Mouse (Mus musculus) kidney, postnatal 10 days (tissue): ENCODE data around the gene Cpt1b.

ENCODE experiments used
- DNase-seq: peaks from one replicate; pipeline ENCODE4 v3.0.0; 2021; ENCODE audit warnings: mixed read lengths

Cpt1b gene

GRCm38 (mm10) chr15:89377938-89378828 lies 47.5 kb downstream of the Cpt1b start:
- DNase-seq, result no peak

GRCm38 (mm10) chr15:89377362-89377761 lies 48.3 kb downstream of the Cpt1b start:
- DNase-seq, result no peak

DNA sequence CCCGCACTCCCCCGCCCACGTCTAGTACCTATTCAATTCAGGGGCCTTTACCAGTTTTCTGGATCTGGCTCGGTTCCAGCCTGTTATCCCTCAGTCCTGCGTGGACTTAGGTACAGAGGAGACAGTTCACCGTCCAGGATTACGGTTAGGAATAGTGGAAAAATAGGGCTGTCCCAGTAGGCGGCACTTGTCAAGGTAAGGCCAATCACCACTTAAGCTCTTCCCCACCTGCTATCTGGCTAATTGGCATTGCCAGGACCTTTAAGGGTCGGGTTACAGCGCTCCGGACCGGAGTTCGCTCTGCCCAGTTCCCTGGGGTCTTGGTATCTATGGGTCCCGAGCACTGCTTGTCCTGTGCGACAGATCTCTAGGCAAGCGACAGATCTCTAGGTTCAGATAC lies 48.7 kb downstream of the Cpt1b start, which contains the start of gene Tymp:
Gene Tymp (minus strand): TSS at position 83 of the 400 bp plus-strand sequence.
- DNase-seq, result no peak

DNA sequence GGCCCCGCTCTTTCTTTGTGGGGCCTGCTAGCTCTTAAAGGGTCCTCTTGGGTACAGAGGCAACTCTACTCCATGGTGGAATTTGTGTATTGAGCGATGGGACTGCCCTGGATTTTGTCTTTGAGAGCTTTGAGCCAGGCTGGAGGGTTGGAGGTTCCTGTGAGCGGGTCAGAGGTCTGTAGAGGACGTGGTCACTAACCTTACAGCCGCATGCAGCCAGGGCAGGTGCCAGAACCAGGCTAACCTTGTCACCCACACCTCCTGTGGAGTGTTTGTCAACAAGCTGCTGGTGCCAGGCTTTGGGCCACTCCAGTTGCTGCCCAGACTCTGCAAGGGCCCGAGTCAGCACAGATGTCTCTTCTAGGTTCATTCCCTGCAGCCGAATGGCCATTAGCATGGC lies 49.6 kb downstream of the Cpt1b start:
- DNase-seq, result no peak

DNA sequence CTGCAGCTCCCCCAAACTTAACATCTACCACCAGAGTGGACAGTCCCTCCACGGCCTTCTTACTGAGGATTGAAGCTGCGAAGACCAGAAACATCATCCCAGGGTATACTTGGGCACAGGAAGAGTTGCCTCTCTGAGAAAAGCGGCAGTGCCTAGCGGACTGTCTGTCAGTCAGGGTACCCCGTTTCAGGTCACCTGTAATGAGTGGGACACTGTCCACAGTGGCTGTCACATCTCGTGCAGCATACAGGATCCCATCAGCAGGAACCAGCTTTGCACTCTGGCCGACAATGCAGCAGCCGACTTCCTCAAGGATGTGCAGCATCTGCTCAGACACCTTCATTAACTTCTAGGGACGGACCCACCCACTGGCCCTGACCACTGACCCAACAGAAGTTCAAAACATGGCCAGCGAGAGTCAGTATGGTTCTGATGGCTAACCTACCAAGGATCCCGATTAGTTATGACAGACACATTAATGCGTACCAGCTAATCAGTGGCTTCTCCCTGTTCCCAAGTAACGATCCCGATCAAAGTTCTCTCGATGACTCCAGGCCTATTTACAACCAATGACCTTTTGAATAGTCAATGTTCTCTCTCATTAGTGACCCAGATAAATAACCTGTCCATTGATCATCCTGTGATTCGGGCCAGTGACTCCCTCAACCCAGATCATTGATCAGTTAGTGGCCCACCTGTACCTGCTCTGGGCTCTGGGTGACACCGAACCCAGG lies 50.7 kb downstream of the Cpt1b start:
- DNase-seq, result no peak

DNA sequence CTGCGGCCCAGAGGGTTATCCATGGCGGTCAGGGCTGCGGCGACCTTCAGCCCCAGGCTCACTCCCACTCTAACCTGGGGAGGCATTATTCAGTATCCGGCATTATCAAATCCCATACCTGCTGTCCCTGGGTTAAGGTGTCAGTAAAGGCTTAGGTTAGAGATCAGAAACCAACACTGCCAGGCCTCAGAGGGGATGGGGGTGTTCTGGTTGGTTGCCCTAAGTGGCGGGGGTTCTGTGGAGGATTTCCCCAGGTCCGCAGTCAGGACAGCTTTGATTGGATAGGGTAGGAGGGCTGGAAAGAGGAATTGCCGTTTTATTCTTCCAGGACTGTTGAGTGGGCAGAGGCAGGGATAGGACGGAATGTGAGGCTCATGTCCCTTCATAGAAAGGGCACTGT lies 51.3 kb downstream of the Cpt1b start:
- DNase-seq, result no peak

- DNase-seq, result peak; percentile 97
Measured at GRCm38 (mm10) chr15:89373762-89374248, 51.9 kb downstream of the Cpt1b start, which contains the start of gene Sco2. Gene Sco2 (minus strand): TSS chr15:89373846.

- DNase-seq, result peak; percentile 93
Measured at GRCm38 (mm10) chr15:89373027-89373761, 52.5 kb downstream of the Cpt1b start.

DNA sequence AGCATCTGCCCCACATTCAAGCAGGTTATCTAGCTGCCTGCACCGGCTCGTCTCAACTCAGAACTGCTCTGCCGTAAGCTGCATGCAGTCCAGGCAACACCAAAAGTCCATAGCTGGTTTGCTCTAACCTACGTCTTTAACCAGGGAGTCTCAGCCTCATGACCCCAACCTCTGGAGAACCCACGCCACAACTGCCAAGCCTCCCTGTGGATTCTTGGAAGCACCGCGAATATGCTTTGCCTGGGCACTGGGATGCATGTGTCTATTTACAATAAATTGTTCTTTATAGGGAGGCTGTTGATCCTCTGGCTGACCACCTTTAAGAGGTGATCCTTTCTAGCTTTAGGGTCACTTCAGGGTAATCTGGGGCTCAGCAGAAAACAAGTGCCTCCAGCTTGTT lies 53.1 kb downstream of the Cpt1b start:
- DNase-seq, result no peak

- DNase-seq, result no peak
Measured at GRCm38 (mm10) chr15:89372068-89372467, 53.6 kb downstream of the Cpt1b start.
